Mouse (Mus musculus) MEL (cell line): ENCODE measurements at regions not wholly inside any gene's neighbourhood (a gene's known extent, or its start where the extent isn't known, plus 50 kb on each side); places are given as distances from the start of the nearest gene placed in this dataset.

Experiments used
- DNase-seq: peaks from one replicate; pipeline ENCODE4 v3.0.0; 2011; ENCODE audit warnings: low read depth, low spot score
- H3K27ac ChIP-seq: 2 replicates; pipeline ENCODE4 v1.5.1; 2012; ENCODE audit warnings: low read depth, mild to moderate bottlenecking, control low read depth, low read length, moderate library complexity; ENCODE audit not compliant: control insufficient read depth
- H3K27me3 ChIP-seq, 2 experiments: fragments of 150-350 bp in 1 of 2; sonication (generic) in 1 of 2; 2 replicates each; pipeline ENCODE4 v1.6.1; 2012; ENCODE audit warnings: low read length in 2 of 2, mild to moderate bottlenecking in 2 of 2, improper control_type of control experiment in 1 of 2, moderate library complexity in 1 of 2; ENCODE audit not compliant: insufficient read depth in 2 of 2, control insufficient read depth in 1 of 2
- H3K36me3 ChIP-seq, 2 experiments: 2 replicates each; pipeline ENCODE4 v1.6.1; 2012 to 2014; ENCODE audit warnings: low read length in 2 of 2, improper control_type of control experiment in 1 of 2, inconsistent platforms in 1 of 2, mild to moderate bottlenecking in 1 of 2; ENCODE audit not compliant: insufficient read depth in 2 of 2, control insufficient read depth in 1 of 2
- H3K4me1 ChIP-seq, 2 experiments: fragments of 150-350 bp in 1 of 2; sonication (generic) in 1 of 2; 2 replicates each; pipeline ENCODE4 v1.6.1; 2012; ENCODE audit warnings: low read length in 2 of 2, improper control_type of control experiment in 1 of 2, mild to moderate bottlenecking in 1 of 2; ENCODE audit not compliant: insufficient read depth in 2 of 2, control insufficient read depth in 1 of 2
- H3K4me3 ChIP-seq, 2 experiments: fragments of 150-350 bp in 1 of 2; sonication (generic) in 1 of 2; 2 replicates each; pipeline ENCODE4 v1.5.1; 2012; ENCODE audit warnings: low read depth in 2 of 2, low read length in 2 of 2, mild to moderate bottlenecking in 2 of 2, moderate library complexity in 2 of 2, control low read depth in 1 of 2, improper control_type of control experiment in 1 of 2; ENCODE audit not compliant: control insufficient read depth in 1 of 2, insufficient read depth in 1 of 2
- H3K79me2 ChIP-seq: 2 replicates; pipeline ENCODE4 v1.6.1; 2012; ENCODE audit warnings: mild to moderate bottlenecking, low read length, moderate library complexity; ENCODE audit not compliant: control insufficient read depth, poor library complexity, insufficient read depth
- H3K9ac ChIP-seq: 2 replicates; pipeline ENCODE4 v1.6.1; 2012; ENCODE audit warnings: low read depth, mild to moderate bottlenecking, control low read depth, low read length, moderate library complexity; ENCODE audit not compliant: control insufficient read depth, poor library complexity, severe bottlenecking
- H3K9me3 ChIP-seq: fragments of 150-350 bp; sonication (generic); replicated peaks from 2 replicates; pipeline ENCODE4 v1.6.1; 2012; ENCODE audit warnings: mild to moderate bottlenecking, low read length, improper control_type of control experiment, moderate library complexity; ENCODE audit not compliant: insufficient read depth
- BHLHE40 ChIP-seq: IDR thresholded peaks from 2 replicates; pipeline ENCODE4 v1.6.1; 2012; ENCODE audit warnings: low read depth, mild to moderate bottlenecking, inconsistent platforms, low read length, improper control_type of control experiment, borderline replicate concordance
- CHD2 ChIP-seq: IDR thresholded peaks from 2 replicates; pipeline ENCODE4 v1.6.1; 2011; ENCODE audit warnings: low read length, improper control_type of control experiment
- CTCF ChIP-seq, 3 experiments: IDR thresholded peaks in 2 of 3; conservative IDR thresholded peaks in 1 of 3; 2 replicates each; pipeline ENCODE4 v1.5.1; 2011 to 2012; ENCODE audit warnings: low read length in 3 of 3, low read depth in 2 of 3, mild to moderate bottlenecking in 2 of 3, improper control_type of control experiment in 1 of 3, inconsistent platforms in 1 of 3, mixed read lengths in 1 of 3, moderate library complexity in 1 of 3; ENCODE audit not compliant: control insufficient read depth in 1 of 3, insufficient read depth in 1 of 3, poor library complexity in 1 of 3, severe bottlenecking in 1 of 3
- ELF1 ChIP-seq: IDR thresholded peaks from 2 replicates; pipeline ENCODE4 v1.6.1; 2014; ENCODE audit warnings: low read depth, mild to moderate bottlenecking, inconsistent platforms, low read length, improper control_type of control experiment, moderate library complexity
- EP300 ChIP-seq, 2 experiments: IDR thresholded peaks; 2 replicates each; pipeline ENCODE4 v1.6.1; 2011; ENCODE audit warnings: improper control_type of control experiment in 2 of 2, low read length in 2 of 2, low read depth in 1 of 2, mild to moderate bottlenecking in 1 of 2
- GATA1 ChIP-seq: IDR thresholded peaks from 2 replicates; pipeline ENCODE4 v1.6.1; 2011; ENCODE audit warnings: low read depth, low read length, improper control_type of control experiment
- HCFC1 ChIP-seq: IDR thresholded peaks from 2 replicates; pipeline ENCODE4 v1.6.1; 2012; ENCODE audit warnings: low read depth, mild to moderate bottlenecking, inconsistent platforms, low read length, improper control_type of control experiment, moderate library complexity
- JUND ChIP-seq: IDR thresholded peaks from 2 replicates; pipeline ENCODE4 v1.6.1; 2011; ENCODE audit warnings: low read depth, mild to moderate bottlenecking, improper control_type of control experiment, low read length
- KAT2A ChIP-seq: conservative IDR thresholded peaks from 2 replicates; pipeline ENCODE4 v1.6.1; 2012; ENCODE audit warnings: low read depth, low read length, improper control_type of control experiment, inconsistent platforms
- MAZ ChIP-seq: IDR thresholded peaks from 2 replicates; pipeline ENCODE4 v1.6.1; 2012; ENCODE audit warnings: low read depth, mild to moderate bottlenecking, inconsistent platforms, low read length, improper control_type of control experiment
- MEF2A ChIP-seq: IDR thresholded peaks from 2 replicates; pipeline ENCODE4 v1.6.1; 2014; ENCODE audit warnings: low read depth, mild to moderate bottlenecking, inconsistent platforms, low read length, improper control_type of control experiment; ENCODE audit not compliant: poor library complexity, insufficient replicate concordance, severe bottlenecking; ENCODE audit errors: extremely low read depth
- MXI1 ChIP-seq: IDR thresholded peaks from 2 replicates; pipeline ENCODE4 v1.6.1; 2011; ENCODE audit warnings: mild to moderate bottlenecking, low read depth, low read length, improper control_type of control experiment
- MYB ChIP-seq: IDR thresholded peaks from 2 replicates; pipeline ENCODE4 v1.6.1; 2011; ENCODE audit warnings: mild to moderate bottlenecking, low read depth, low read length, improper control_type of control experiment
- MYC ChIP-seq: IDR thresholded peaks from 2 replicates; pipeline ENCODE4 v1.6.1; 2011; ENCODE audit warnings: low read depth, mild to moderate bottlenecking, low read length, improper control_type of control experiment, moderate library complexity
- POLR2AphosphoS2 ChIP-seq: IDR thresholded peaks from 2 replicates; pipeline ENCODE4 v1.6.1; 2011; ENCODE audit warnings: low read length, improper control_type of control experiment
- TAL1 ChIP-seq: IDR thresholded peaks from 2 replicates; pipeline ENCODE4 v1.6.1; 2012; ENCODE audit warnings: mild to moderate bottlenecking, inconsistent platforms, low read length, moderate library complexity, mixed read lengths
- TCF12 ChIP-seq: IDR thresholded peaks from 2 replicates; pipeline ENCODE4 v1.6.1; 2014; ENCODE audit warnings: low read depth, mild to moderate bottlenecking, inconsistent platforms, low read length, improper control_type of control experiment, moderate library complexity
- USF2 ChIP-seq, 2 experiments: IDR thresholded peaks; 2 replicates each; pipeline ENCODE4 v1.6.1; 2011 to 2012; ENCODE audit warnings: improper control_type of control experiment in 2 of 2, low read length in 2 of 2, borderline replicate concordance in 1 of 2, inconsistent platforms in 1 of 2, low read depth in 1 of 2, mild to moderate bottlenecking in 1 of 2; ENCODE audit not compliant: insufficient read depth in 1 of 2
- ZC3H11A ChIP-seq: IDR thresholded peaks from 2 replicates; pipeline ENCODE4 v1.6.1; 2012; ENCODE audit warnings: low read depth, mild to moderate bottlenecking, inconsistent platforms, low read length, improper control_type of control experiment
- ZKSCAN1 ChIP-seq: IDR thresholded peaks from 2 replicates; pipeline ENCODE4 v1.6.1; 2012; ENCODE audit warnings: low read depth, mild to moderate bottlenecking, inconsistent platforms, low read length, improper control_type of control experiment, moderate library complexity
- ZNF384 ChIP-seq: IDR thresholded peaks from 2 replicates; pipeline ENCODE4 v1.6.1; 2012; ENCODE audit warnings: low read depth, mild to moderate bottlenecking, inconsistent platforms, low read length, improper control_type of control experiment

GRCm38 (mm10) chr12:110025171-110025570 lies 253.7 kb upstream of the Dio3 start:
- Histone ChIP-seq H3K79me2 (no peaks in the 10 kb centered on the region), H3K4me3 (no peak overlapping the region), H3K27me3 (no peaks in the 10 kb centered on the region), H3K9me3 (no peaks in the 10 kb centered on the region), H3K9ac (no peak overlapping the region), H3K4me1 (no peaks in the 10 kb centered on the region), H3K27ac (no peak overlapping the region), H3K36me3 (no peaks in the 10 kb centered on the region)
- TF ChIP-seq ZC3H11A (no peak), MXI1 (no peak), CTCF (IDR thresholded peaks at IDR 0.05 in 2 of 3, conservative IDR thresholded peaks at IDR 0.05 in 1 of 3; ENCODE audit: control insufficient read depth in 1 of 3, insufficient read depth in 1 of 3, low read depth in 2 of 3, low read length in 3 of 3, poor library complexity in 1 of 3, severe bottlenecking in 1 of 3) (no peak), EP300 (IDR thresholded peaks at IDR 0.05; ENCODE audit: low read depth in 1 of 2, low read length in 2 of 2) (no peak), ELF1 (no peak), ZNF384 (no peak), USF2 (IDR thresholded peaks at IDR 0.05; ENCODE audit: borderline replicate concordance in 1 of 2, insufficient read depth in 1 of 2, low read depth in 1 of 2, low read length in 2 of 2) (no peak), CHD2 (no peak), TAL1 (no peak), MAZ (no peak), KAT2A (no peak), MYC (no peak), BHLHE40 (no peak)
- DNase-seq = no peak

- TF ChIP-seq GATA1 = no peak
- TF ChIP-seq MAZ = no peak
- TF ChIP-seq MEF2A = no peak
- no peak for TF ChIP-seq HCFC1
- no peak for TF ChIP-seq TCF12
- no peak for TF ChIP-seq ZNF384
- TF ChIP-seq MXI1 = no peak
- no peak for TF ChIP-seq ZKSCAN1
- no peak for TF ChIP-seq MYC
- no peak for TF ChIP-seq EP300 (IDR thresholded peaks at IDR 0.05; ENCODE audit: low read depth in 1 of 2, low read length in 2 of 2)
- no peak for TF ChIP-seq MYB
- TF ChIP-seq POLR2AphosphoS2 = no peak
- no peak for TF ChIP-seq JUND
- TF ChIP-seq KAT2A = no peak
- TF ChIP-seq ZC3H11A = no peak
- TF ChIP-seq, all 39 proteins: peak for 0
- Histone ChIP-seq H3K79me2 (no peaks in the 10 kb centered on the region), H3K9me3 (no peaks in the 10 kb centered on the region), H3K9ac (no peak overlapping the region), H3K4me1 (no peaks in the 10 kb centered on the region), H3K27ac (no peak overlapping the region), H3K4me3 (no peak overlapping the region), H3K36me3 (no peaks in the 10 kb centered on the region), H3K27me3 (no peaks in the 10 kb centered on the region)
- no peak for DNase-seq
Measured at GRCm38 (mm10) chr12:110026033-110026750, 252.7 kb upstream of the Dio3 start.
